Mouse (Mus musculus) liver, postnatal 0 days (tissue): ENCODE data around the gene Def8. TPM values are rescaled to one million over a fixed set of nuclear protein-coding genes. Genes with fewer than 3 reads are reported as not detected.
"Not testable (repeated sequence)": the region's sequence is repeated elsewhere in the genome, so short reads cannot be mapped to it uniquely, and the experiment has no call there.

Experiments used
- ATAC-seq: fragments of 200-750 bp; cut with Nextera tagmentation; 2 replicates; pipeline ENCODE4 v1.8.0; 2017; ENCODE audit warnings: mild to moderate bottlenecking, moderate library complexity
- DNase-seq: peaks from one replicate; pipeline ENCODE4 v3.0.0-alpha.2; 2016
- H3K27ac ChIP-seq: fragments of 300-500 bp; sonication (generic); 2 replicates; pipeline ENCODE4 v1.5.1; 2014; ENCODE audit warnings: antibody characterized with exemption, moderate library complexity, mild to moderate bottlenecking, low read depth
- H3K27me3 ChIP-seq: fragments of 300-500 bp; sonication (generic); 2 replicates; pipeline ENCODE4 v1.6.1; 2014; ENCODE audit warnings: low read length, control low read depth, mixed read lengths; ENCODE audit not compliant: insufficient read depth
- H3K36me3 ChIP-seq: fragments of 300-500 bp; sonication (generic); replicated peaks from 2 replicates; pipeline ENCODE4 v1.6.1; 2014; ENCODE audit warnings: mild to moderate bottlenecking, control low read depth, low read length, moderate library complexity, mixed read lengths; ENCODE audit not compliant: insufficient read depth
- H3K4me1 ChIP-seq: fragments of 300-500 bp; sonication (generic); 2 replicates; pipeline ENCODE4 v1.6.1; 2014; ENCODE audit warnings: antibody characterized with exemption, mild to moderate bottlenecking, control low read depth; ENCODE audit not compliant: insufficient read depth
- H3K4me2 ChIP-seq: fragments of 300-500 bp; sonication (generic); 2 replicates; pipeline ENCODE4 v1.6.1; 2014; ENCODE audit warnings: low read depth, mild to moderate bottlenecking, low read length, moderate library complexity, mixed read lengths
- H3K4me3 ChIP-seq: fragments of 300-500 bp; sonication (generic); 2 replicates; pipeline ENCODE4 v1.5.1; 2014; ENCODE audit warnings: low read depth, low read length
- H3K9ac ChIP-seq: fragments of 300-500 bp; sonication (generic); replicated peaks from 2 replicates; pipeline ENCODE4 v1.6.1; 2014; ENCODE audit warnings: mild to moderate bottlenecking, moderate library complexity
- H3K9me3 ChIP-seq: fragments of 300-500 bp; sonication (generic); 2 replicates; pipeline ENCODE4 v1.6.1; 2016; ENCODE audit warnings: mild to moderate bottlenecking, control low read depth, low read length, mixed read lengths
- CTCF ChIP-seq: sonication (generic); IDR thresholded peaks from 2 replicates; pipeline ENCODE4 v1.5.1; 2016; ENCODE audit warnings: antibody characterized with exemption, low read depth
- EP300 ChIP-seq: IDR thresholded peaks from 2 replicates; pipeline ENCODE4 v1.6.1; 2016; ENCODE audit warnings: antibody characterized with exemption, low read depth, mild to moderate bottlenecking
- WGBS: fragments of 180-500 bp; shearing (Covaris S2); extraction: QIAGEN DNeasy Blood & Tissue Kit; methylation state at CpG from one replicate; pipeline ENCODE4 v1.1.7; 2014; ENCODE audit not compliant: insufficient replicate concordance; 5-methylcytosine and 5-hydroxymethylcytosine counted together
- polyA plus RNA-seq: library from polyadenylated mRNA; unstranded; fragments of >200 nt; fragmentation: Nextera tagmentation; extraction: Ambion mirVana; gene quantifications from 2 replicates; pipeline ENCODE4 v1.2.1, GENCODE M21; 2015

Def8 gene
- polyA plus RNA-seq, 1 experiment from 2014 or later: 11.6 TPM

DNA sequence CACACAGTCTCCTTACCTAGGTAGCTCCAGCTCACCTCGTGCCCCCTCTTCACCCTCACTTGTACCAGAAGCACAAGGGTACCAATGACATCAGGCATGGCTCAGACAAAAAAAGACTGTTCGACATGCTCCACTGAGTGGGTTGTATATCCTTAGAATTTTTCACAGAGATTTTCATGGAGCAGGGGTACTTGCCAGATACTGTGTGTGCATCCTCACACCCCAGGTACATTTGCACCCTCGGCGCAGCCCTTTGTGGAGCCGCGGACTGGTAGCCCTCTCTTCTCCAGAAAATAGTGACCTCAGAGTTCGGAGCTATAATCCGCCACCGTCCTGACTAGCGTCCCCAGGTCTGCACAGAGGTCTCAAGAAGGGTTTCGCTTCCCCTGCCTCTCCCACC is 12.5 kb upstream of the Def8 start:
- Histone ChIP-seq H3K4me1 (peaks cover 43% of the 10 kb centered on the region), H3K36me3 (no peaks in the 10 kb centered on the region), H3K4me2 (peak overlapping the region; percentile 50; the same call in 1 of the 2 replicates), H3K9ac (no peak overlapping the region), H3K27me3 (peaks cover 59% of the 10 kb centered on the region), H3K27ac (no peak overlapping the region), H3K9me3 (no peaks in the 10 kb centered on the region), H3K4me3 (peak overlapping the region; percentile 20; the same call in 1 of the 2 replicates)
- ATAC-seq: no peak
- no peak for DNase-seq
- 20% methylated on average over 11 of the region's 11 CpGs for WGBS
- TF ChIP-seq EP300 (no peak), CTCF (no peak)

DNA sequence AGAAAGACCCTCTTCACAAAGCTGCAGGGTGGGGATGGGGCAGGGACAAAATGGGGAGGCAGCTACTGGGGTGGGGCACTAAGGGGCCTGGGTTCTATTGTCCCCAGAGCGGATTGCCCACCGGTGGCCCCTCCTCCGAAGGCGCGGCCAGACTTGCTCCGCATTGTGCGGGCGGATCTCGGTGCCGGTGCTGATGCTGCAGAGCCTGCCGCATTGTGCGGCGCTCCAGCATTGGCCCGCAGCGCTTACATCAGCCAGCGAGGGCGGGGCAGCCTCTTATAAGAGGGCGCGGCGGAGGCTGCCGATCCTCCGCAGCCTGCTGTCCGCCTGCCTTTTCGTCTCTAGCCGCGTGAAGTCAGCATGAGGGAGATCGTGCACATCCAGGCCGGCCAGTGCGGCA is 12.1 kb upstream of the Def8 start, which contains the start of gene Tubb3:
Gene Tubb3, plus strand, starts transcription at position 179 of the 400 bp plus-strand sequence.
- H3K4me3 ChIP-seq: peak within 1 kb of the TSS; percentile 20; the same call in 1 of the 2 replicates
- peak within 1 kb of the TSS; percentile 50 for H3K4me2 ChIP-seq
- H3K4me1 ChIP-seq: peaks cover 43% of the 10 kb centered on the region
- H3K36me3 ChIP-seq: no peaks in the 10 kb centered on the region
- H3K9me3 ChIP-seq: no peaks in the 10 kb centered on the region
- TF ChIP-seq EP300 (no peak), CTCF (no peak)
- no peak within 1 kb of the TSS for H3K9ac ChIP-seq
- WGBS: 0% methylated on average over 29 of the region's 29 CpGs
- peaks cover 56% of the 10 kb centered on the region for H3K27me3 ChIP-seq
- no peak within 1 kb of the TSS for H3K27ac ChIP-seq
- DNase-seq (peak; percentile 59), ATAC-seq (peak; percentile 16; the same call in 1 of the 2 replicates)

DNA sequence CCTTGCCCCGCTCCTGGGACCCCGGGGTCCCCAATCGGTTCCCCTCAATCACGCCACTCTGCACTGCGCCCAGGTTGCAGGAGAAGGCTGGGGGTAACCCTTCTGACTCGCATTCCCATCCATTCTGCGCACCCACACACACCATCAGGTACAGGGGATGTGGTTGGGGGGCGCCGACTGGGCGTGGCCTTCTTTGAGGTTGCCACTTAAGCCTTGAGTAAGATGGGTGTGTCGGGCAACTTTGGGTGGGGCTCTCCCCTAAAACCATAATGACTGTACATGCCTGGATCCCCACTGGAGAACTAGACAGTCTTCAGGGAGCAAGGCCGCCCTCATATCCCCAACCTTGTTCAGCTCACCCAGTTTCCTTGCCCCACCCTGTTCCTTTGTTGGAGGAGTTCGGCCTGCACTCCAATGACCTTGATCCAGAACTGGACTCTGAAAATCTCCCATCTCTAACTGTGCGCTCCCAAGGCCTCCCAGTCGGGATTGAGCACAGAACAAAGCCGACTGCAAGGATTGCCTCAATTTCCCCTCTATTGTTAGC is 11.5 kb upstream of the Def8 start:
- H3K9ac ChIP-seq: no peak overlapping the region
- 10% methylated on average over 16 of the region's 16 CpGs for WGBS
- H3K4me1 ChIP-seq: peaks cover 41% of the 10 kb centered on the region
- H3K9me3 ChIP-seq: no peaks in the 10 kb centered on the region
- H3K27ac ChIP-seq: no peak overlapping the region
- no peak for TF ChIP-seq EP300
- no peak for TF ChIP-seq CTCF
- no peak for ATAC-seq
- no peaks in the 10 kb centered on the region for H3K36me3 ChIP-seq
- peak overlapping the region; percentile 20; the same call in 1 of the 2 replicates for H3K4me3 ChIP-seq
- peaks cover 54% of the 10 kb centered on the region for H3K27me3 ChIP-seq
- DNase-seq: no peak
- peak overlapping the region; percentile 50 for H3K4me2 ChIP-seq

GRCm38 (mm10) chr8:123412560-123413170 is 10.7 kb upstream of the Def8 start:
- H3K27ac ChIP-seq: no peak overlapping the region
- ATAC-seq (no peak), DNase-seq (peak; percentile 21)
- peaks cover 54% of the 10 kb centered on the region for H3K27me3 ChIP-seq
- TF ChIP-seq EP300: no peak
- TF ChIP-seq CTCF: no peak
- no peaks in the 10 kb centered on the region for H3K9me3 ChIP-seq
- peaks cover 38% of the 10 kb centered on the region for H3K4me1 ChIP-seq
- H3K9ac ChIP-seq: no peak overlapping the region
- no peak overlapping the region for H3K4me3 ChIP-seq
- 4% methylated on average over 12 of the region's 12 CpGs for WGBS
- H3K4me2 ChIP-seq: no peak overlapping the region
- no peaks in the 10 kb centered on the region for H3K36me3 ChIP-seq

GRCm38 (mm10) chr8:123414255-123414654 is 9.1 kb upstream of the Def8 start:
- Histone ChIP-seq H3K9me3 (no peaks in the 10 kb centered on the region), H3K9ac (no peak overlapping the region), H3K36me3 (no peaks in the 10 kb centered on the region), H3K27ac (no peak overlapping the region), H3K27me3 (peaks cover 49% of the 10 kb centered on the region), H3K4me1 (peaks cover 30% of the 10 kb centered on the region), H3K4me2 (no peak overlapping the region), H3K4me3 (no peak overlapping the region)
- no peak for ATAC-seq
- DNase-seq: peak; percentile 30
- TF ChIP-seq EP300: no peak
- no peak for TF ChIP-seq CTCF
- WGBS: 12% methylated on average over 9 of the region's 9 CpGs

- peaks cover 40% of the 10 kb centered on the region for H3K27me3 ChIP-seq
- not testable (repeated sequence) for H3K4me3 ChIP-seq, H3K4me2 ChIP-seq, H3K27ac ChIP-seq, H3K9me3 ChIP-seq, H3K36me3 ChIP-seq, DNase-seq, ATAC-seq, H3K9ac ChIP-seq
- 75% methylated on average over 5 of the region's 5 CpGs for WGBS
- peaks cover 21% of the 10 kb centered on the region for H3K4me1 ChIP-seq
These were observed 8.2 kb upstream of the Def8 start for GRCm38 (mm10) chr8:123414997-123415696.
